Mouse (Mus musculus) lung, postnatal 0 days (tissue): ENCODE measurements around the gene Mbtps1. TPM values are rescaled to one million over a fixed set of nuclear protein-coding genes. Genes with fewer than 3 reads are reported as not detected.
A peak's percentile ranks its signal among the peaks of the same experiment; 100 is the strongest.

Experiments
- ATAC-seq: fragments of 200-750 bp; cut with Nextera tagmentation; 2 replicates; pipeline ENCODE4 v1.8.0; 2017; ENCODE audit warnings: moderate library complexity
- DNase-seq: peaks from one replicate; pipeline ENCODE4 v3.0.0-alpha.2; 2016; ENCODE audit warnings: low spot score
- H3K27ac ChIP-seq: fragments of 300-500 bp; sonication (generic); 2 replicates; pipeline ENCODE4 v1.5.1; 2014; ENCODE audit warnings: antibody characterized with exemption, mild to moderate bottlenecking, low read length, mixed read lengths
- H3K27me3 ChIP-seq: fragments of 300-500 bp; sonication (generic); replicated peaks from 2 replicates; pipeline ENCODE4 v1.6.1; 2014; ENCODE audit warnings: low read length, mixed read lengths; ENCODE audit not compliant: insufficient read depth
- H3K36me3 ChIP-seq: fragments of 300-500 bp; sonication (generic); 2 replicates; pipeline ENCODE4 v1.6.1; 2014; ENCODE audit warnings: low read length, mixed read lengths; ENCODE audit not compliant: insufficient read depth
- H3K4me1 ChIP-seq: fragments of 300-500 bp; sonication (generic); 2 replicates; pipeline ENCODE4 v1.6.1; 2014; ENCODE audit warnings: antibody characterized with exemption, low read depth, low read length, mixed read lengths; ENCODE audit not compliant: insufficient read depth
- H3K4me2 ChIP-seq: fragments of 300-500 bp; sonication (generic); replicated peaks from 2 replicates; pipeline ENCODE4 v1.6.1; 2014; ENCODE audit warnings: low read depth, mild to moderate bottlenecking, low read length, moderate library complexity, mixed read lengths
- H3K4me3 ChIP-seq: fragments of 300-500 bp; sonication (generic); 2 replicates; pipeline ENCODE4 v1.5.1; 2014; ENCODE audit warnings: low read depth, low read length
- H3K9ac ChIP-seq: fragments of 300-500 bp; sonication (generic); replicated peaks from 2 replicates; pipeline ENCODE4 v1.6.1; 2014; ENCODE audit warnings: low read depth, mild to moderate bottlenecking
- H3K9me3 ChIP-seq: fragments of 300-500 bp; sonication (generic); 2 replicates; pipeline ENCODE4 v1.6.1; 2016; ENCODE audit warnings: low read length, mixed read lengths
- CTCF ChIP-seq: IDR thresholded peaks from 2 replicates; pipeline ENCODE4 v1.5.1; 2016; ENCODE audit warnings: antibody characterized with exemption, mild to moderate bottlenecking
- EP300 ChIP-seq: IDR thresholded peaks from 2 replicates; pipeline ENCODE4 v1.6.1; 2016; ENCODE audit warnings: antibody characterized with exemption, mild to moderate bottlenecking, control low read depth
- WGBS: fragments of 180-500 bp; shearing (Covaris S2); extraction: QIAGEN DNeasy Blood & Tissue Kit; methylation state at CpG from one replicate; pipeline ENCODE4 v1.1.7; 2014; 5-methylcytosine and 5-hydroxymethylcytosine counted together
- polyA plus RNA-seq: library from polyadenylated mRNA; unstranded; fragments of >200 nt; fragmentation: Nextera tagmentation; extraction: Ambion mirVana; gene quantifications from 2 replicates; pipeline ENCODE4 v1.2.1, GENCODE M21; 2015

Mbtps1 gene
- polyA plus RNA-seq, 1 experiment from 2014 or later, result 64.4 TPM

GRCm38 (mm10) chr8:119555861-119556260 is 2.7 kb downstream of the Mbtps1 start:
- DNase-seq (no peak), ATAC-seq (no peak)
- no peak for TF ChIP-seq CTCF
- TF ChIP-seq EP300, result no peak
- H3K4me2 ChIP-seq, result no peak overlapping the region
- H3K27ac ChIP-seq, result no peak overlapping the region
- WGBS, result 63% methylated on average over 6 of the region's 6 CpGs
- H3K4me3 ChIP-seq, result no peak overlapping the region
- H3K27me3 ChIP-seq, result no peaks in the 10 kb centered on the region
- H3K9me3 ChIP-seq, result no peaks in the 10 kb centered on the region
- no peaks in the 10 kb centered on the region for H3K36me3 ChIP-seq
- H3K4me1 ChIP-seq, result peaks cover 17% of the 10 kb centered on the region; the same call in 1 of the 2 replicates
- H3K9ac ChIP-seq, result no peak overlapping the region

GRCm38 (mm10) chr8:119552967-119553366 is 5.6 kb downstream of the Mbtps1 start:
- DNase-seq (no peak), ATAC-seq (no peak)
- Histone ChIP-seq H3K27ac (no peak overlapping the region), H3K4me3 (no peak overlapping the region), H3K36me3 (no peaks in the 10 kb centered on the region), H3K9me3 (no peaks in the 10 kb centered on the region), H3K9ac (no peak overlapping the region), H3K4me2 (no peak overlapping the region), H3K4me1 (peaks cover 20% of the 10 kb centered on the region; the same call in 1 of the 2 replicates), H3K27me3 (no peaks in the 10 kb centered on the region)
- TF ChIP-seq CTCF (no peak), EP300 (no peak)
- WGBS, result 66% methylated on average over 2 of the region's 2 CpGs

- ATAC-seq (no peak), DNase-seq (no peak)
- Histone ChIP-seq H3K27me3 (no peaks in the 10 kb centered on the region), H3K4me2 (no peak overlapping the region), H3K27ac (no peak overlapping the region), H3K9ac (no peak overlapping the region), H3K36me3 (0 out of 2 replicates have a peak, but pooled peaks cover 16% of the 10 kb centered on the region), H3K4me1 (peaks cover 10% of the 10 kb centered on the region; the same call in 1 of the 2 replicates), H3K9me3 (no peaks in the 10 kb centered on the region), H3K4me3 (no peak overlapping the region)
- TF ChIP-seq EP300 (no peak), CTCF (no peak)
- WGBS, result 53% methylated on average over 7 of the region's 7 CpGs
Observed at GRCm38 (mm10) chr8:119548560-119549113, 9.9 kb downstream of the Mbtps1 start.

GRCm38 (mm10) chr8:119547019-119547691 is 11.4 kb downstream of the Mbtps1 start:
- no peak overlapping the region for H3K4me2 ChIP-seq
- no peak overlapping the region for H3K9ac ChIP-seq
- peaks cover 3% of the 10 kb centered on the region; the same call in 1 of the 2 replicates for H3K4me1 ChIP-seq
- no peaks in the 10 kb centered on the region for H3K27me3 ChIP-seq
- WGBS, result 57% methylated on average over 18 of the region's 18 CpGs
- peak; percentile 41 for DNase-seq
- H3K27ac ChIP-seq, result no peak overlapping the region
- ATAC-seq, result peak; percentile 55; the same call in 1 of the 2 replicates
- H3K9me3 ChIP-seq, result no peaks in the 10 kb centered on the region
- H3K4me3 ChIP-seq, result no peak overlapping the region
- TF ChIP-seq EP300, result peak; percentile 36; the same call in 1 of the 2 replicates
- no peak for TF ChIP-seq CTCF
- H3K36me3 ChIP-seq, result peaks cover 16% of the 10 kb centered on the region; the same call in 1 of the 2 replicates

GRCm38 (mm10) chr8:119545791-119546190 is 12.7 kb downstream of the Mbtps1 start:
- H3K9ac ChIP-seq, result no peak overlapping the region

GRCm38 (mm10) chr8:119545180-119545579 is 13.4 kb downstream of the Mbtps1 start:
- no peaks in the 10 kb centered on the region for H3K27me3 ChIP-seq
- H3K9me3 ChIP-seq, result no peaks in the 10 kb centered on the region
- DNase-seq (no peak), ATAC-seq (no peak)
- no peaks in the 10 kb centered on the region for H3K4me1 ChIP-seq
- no peak overlapping the region for H3K4me2 ChIP-seq
- 74% methylated on average over 6 of the region's 6 CpGs for WGBS
- no peak overlapping the region for H3K9ac ChIP-seq
- peaks cover 29% of the 10 kb centered on the region; the same call in 1 of the 2 replicates for H3K36me3 ChIP-seq
- TF ChIP-seq CTCF (no peak), EP300 (no peak)
- no peak overlapping the region for H3K27ac ChIP-seq
- H3K4me3 ChIP-seq, result no peak overlapping the region

More at GRCm38 (mm10) chr8:119545791-119546190, 12.7 kb downstream of the Mbtps1 start:
- Histone ChIP-seq H3K4me1 (peaks cover 3% of the 10 kb centered on the region; the same call in 1 of the 2 replicates), H3K4me3 (no peak overlapping the region), H3K27me3 (no peaks in the 10 kb centered on the region), H3K9me3 (no peaks in the 10 kb centered on the region), H3K27ac (no peak overlapping the region), H3K36me3 (peaks cover 22% of the 10 kb centered on the region; the same call in 1 of the 2 replicates), H3K4me2 (no peak overlapping the region)
- no peak for ATAC-seq
- DNase-seq, result no peak
- WGBS, result 88% methylated on average over 6 of the region's 6 CpGs
- TF ChIP-seq EP300 (no peak), CTCF (no peak)
